Mouse (Mus musculus) urinary bladder, postnatal 0 days (tissue): Measurements from ENCODE around the gene Olfr710. TPM values are rescaled to one million over a fixed set of nuclear protein-coding genes. Genes with fewer than 3 reads are reported as not detected.

Experiments
- polyA plus RNA-seq: library from polyadenylated mRNA; unstranded; fragments of >200 nt; fragmentation: Nextera tagmentation; extraction: Ambion mirVana; gene quantifications from 2 replicates; pipeline ENCODE4 v1.2.1, GENCODE M21; 2015

The Olfr710 gene
- polyA plus RNA-seq = not detected in 2 replicates

DNA sequence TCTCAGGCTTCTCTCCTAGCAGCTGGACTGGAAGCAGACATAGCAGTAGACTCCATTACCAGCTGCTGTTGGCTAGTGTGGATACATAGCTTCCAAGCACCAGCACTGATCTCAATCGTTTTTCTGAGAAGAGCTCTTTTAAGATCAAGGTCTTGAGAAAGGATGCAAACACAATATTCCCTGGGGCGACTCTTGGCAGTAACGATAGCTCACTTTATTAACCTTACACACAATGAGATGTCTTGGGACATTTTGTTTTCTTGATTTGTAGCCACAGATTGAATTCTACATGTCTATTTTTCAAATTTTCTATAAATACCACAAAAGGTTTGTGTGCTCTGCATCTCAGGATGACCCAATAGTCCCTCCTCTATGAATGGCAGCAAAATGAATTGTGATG, at the start of gene Olfr710:
Olfr710 (minus strand) TSS at position 101 of the 400 bp plus-strand sequence.

DNA sequence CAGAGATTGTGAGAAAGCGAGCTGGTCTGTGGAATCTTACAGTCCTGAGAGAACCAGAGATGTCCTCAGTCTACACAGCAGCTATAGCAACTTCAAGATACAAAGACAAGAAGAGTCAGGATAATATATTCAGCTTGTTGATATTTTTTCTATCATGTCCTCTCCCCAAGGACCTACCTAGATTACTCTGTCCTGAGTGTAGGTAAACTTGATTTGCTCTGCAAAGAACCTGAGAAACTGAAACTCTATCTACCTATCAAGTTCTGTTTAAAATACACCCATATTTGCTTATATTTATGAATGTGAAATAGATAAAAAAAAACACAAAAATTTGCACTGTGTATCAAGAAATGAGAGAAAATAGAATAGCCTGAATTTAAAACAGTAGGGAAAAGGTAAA, 27.2 kb upstream of the Olfr710 start, which contains the start of gene Olfr711:
Olfr711 (minus strand) TSS at position 101 of the 400 bp plus-strand sequence.

DNA sequence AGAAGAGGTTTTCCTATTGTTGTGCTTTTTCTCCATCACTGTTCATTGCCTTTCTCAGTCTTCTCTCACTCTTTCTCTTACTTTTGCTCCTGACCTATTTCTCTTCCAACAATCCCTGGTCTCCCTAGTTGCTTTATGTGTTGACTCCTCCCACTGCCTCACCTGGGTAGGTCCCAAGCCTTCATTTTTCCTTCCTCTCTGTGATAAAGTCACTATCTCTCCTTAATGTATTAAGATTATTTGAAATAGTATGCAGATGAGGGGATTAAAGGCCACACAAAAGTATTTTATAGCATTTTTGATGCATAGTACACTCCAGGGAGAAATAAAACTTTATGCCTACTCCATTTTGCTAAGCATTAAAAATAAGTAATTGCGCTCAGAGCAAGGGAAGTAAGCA, 15.7 kb upstream of the Olfr710 start, which contains the start of gene Olfr6:
Olfr6 (minus strand) TSS at position 101 of the 400 bp plus-strand sequence.

DNA sequence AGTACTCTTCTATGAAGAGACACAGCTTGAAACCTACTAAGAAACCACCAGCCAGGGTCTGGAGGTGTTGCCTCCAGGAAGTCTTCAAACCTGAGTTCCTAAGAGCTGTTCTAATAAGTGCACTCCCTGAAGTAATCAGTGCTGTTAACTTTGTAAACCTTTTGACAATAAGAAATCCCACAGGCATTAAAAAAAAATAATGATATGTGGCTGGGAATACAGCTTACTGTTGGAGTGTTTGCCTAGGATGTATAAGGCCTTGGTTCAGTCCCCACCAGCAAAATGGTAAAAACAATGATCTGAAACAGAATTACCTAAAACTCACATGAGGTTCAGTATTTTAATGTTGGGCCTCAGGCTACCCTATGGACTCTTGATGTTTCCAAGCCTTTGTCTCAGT, 16.0 kb downstream of the Olfr710 start, which contains the start of gene Olfr709-ps1:
Olfr709-ps1 (minus strand) TSS at position 101 of the 400 bp plus-strand sequence.

DNA sequence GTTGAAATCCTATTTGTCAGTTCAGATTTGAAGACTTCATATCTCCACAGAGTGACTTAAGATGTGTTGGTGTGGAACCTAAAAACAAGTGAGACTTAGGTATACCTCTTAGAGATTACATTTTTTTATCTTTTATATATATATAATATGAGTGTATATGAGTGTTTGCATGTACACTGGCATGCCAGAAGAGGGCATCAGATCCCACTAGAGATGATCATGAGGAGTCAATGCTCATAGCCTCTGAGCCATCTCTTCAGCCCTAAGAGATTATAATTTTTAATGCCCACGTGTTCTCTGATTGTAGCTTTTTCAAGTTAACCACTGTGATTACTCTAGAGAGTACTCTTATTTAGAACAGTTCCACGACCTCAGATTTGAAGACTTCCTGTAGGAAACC, 40.4 kb downstream of the Olfr710 start, which contains the start of gene Olfr1532-ps1:
Olfr1532-ps1 (plus strand) TSS at position 326 of the 400 bp plus-strand sequence.

DNA sequence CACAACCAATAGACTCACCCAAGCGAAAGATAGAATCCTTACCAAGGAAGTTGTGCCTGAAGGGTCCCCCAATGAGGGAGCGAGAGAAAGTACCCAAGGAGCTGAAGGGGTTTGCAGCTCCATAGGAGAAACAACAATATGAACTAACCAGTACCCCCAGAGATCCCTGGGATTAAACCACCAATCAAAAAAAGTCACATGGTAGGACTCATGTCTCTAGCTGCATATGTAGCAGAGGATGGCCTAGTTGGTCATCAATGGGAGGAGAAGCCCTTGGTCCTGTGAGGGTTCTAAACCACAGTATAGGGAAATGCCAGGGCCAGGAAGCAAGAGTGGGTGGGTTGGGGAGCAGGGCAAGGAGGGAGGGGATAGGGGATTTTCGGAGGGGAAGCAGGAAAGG, 47.0 kb downstream of the Olfr710 start, which contains the start of gene Olfr707:
Olfr707 (minus strand) TSS at position 101 of the 400 bp plus-strand sequence.

Other genes starting within 250 kb of the Olfr710 start
- gene Olfr695, start 231.9 kb downstream of the Olfr710 start, polyA plus RNA-seq = not detected in 2 replicates
- not detected in 2 replicates for gene Olfr697, start 205.9 kb downstream of the Olfr710 start, polyA plus RNA-seq
- not detected in 2 replicates for gene Olfr698, start 192.9 kb downstream of the Olfr710 start, polyA plus RNA-seq
- not detected in 2 replicates for gene Olfr699, start 155.1 kb downstream of the Olfr710 start, polyA plus RNA-seq
- not detected in 2 replicates for gene Olfr700, start 139.5 kb downstream of the Olfr710 start, polyA plus RNA-seq
- not detected in 2 replicates for gene Olfr701, start 134.2 kb downstream of the Olfr710 start, polyA plus RNA-seq
- gene Olfr702, start 114.4 kb downstream of the Olfr710 start, polyA plus RNA-seq = not detected in 2 replicates
- not detected in 2 replicates for gene Olfr703, start 105.0 kb downstream of the Olfr710 start, polyA plus RNA-seq
- not detected in 2 replicates for gene Olfr704, start 85.1 kb downstream of the Olfr710 start, polyA plus RNA-seq
- not detected in 2 replicates for gene Olfr705, start 71.4 kb downstream of the Olfr710 start, polyA plus RNA-seq
- gene Olfr706, start 60.1 kb downstream of the Olfr710 start, polyA plus RNA-seq = not detected in 2 replicates
- gene Olfr707, start 47.1 kb downstream of the Olfr710 start, polyA plus RNA-seq = not detected in 2 replicates
- not detected in 2 replicates for gene Olfr1532-ps1, start 40.3 kb downstream of the Olfr710 start, polyA plus RNA-seq
- gene Olfr709-ps1, start 16.1 kb downstream of the Olfr710 start, polyA plus RNA-seq = not detected in 2 replicates
- gene Olfr6, start 15.6 kb upstream of the Olfr710 start, polyA plus RNA-seq = not detected in 2 replicates
- gene Olfr711, start 27.1 kb upstream of the Olfr710 start, polyA plus RNA-seq = not detected in 2 replicates
- not detected in 2 replicates for gene Olfr2, start 57.8 kb upstream of the Olfr710 start, polyA plus RNA-seq
- not detected in 2 replicates for gene Olfr713, start 82.9 kb upstream of the Olfr710 start, polyA plus RNA-seq
- not detected in 2 replicates for gene Olfr714, start 122.7 kb upstream of the Olfr710 start, polyA plus RNA-seq
- not detected in 2 replicates for gene Olfr17, start 144.9 kb upstream of the Olfr710 start, polyA plus RNA-seq
- gene Olfr715b, start 162.1 kb upstream of the Olfr710 start, polyA plus RNA-seq = not detected in 2 replicates
- not detected in 2 replicates for gene Olfr715, start 182.8 kb upstream of the Olfr710 start, polyA plus RNA-seq
- gene Olfr716, start 190.0 kb upstream of the Olfr710 start, polyA plus RNA-seq = not detected in 2 replicates
- gene Nlrp14, start 218.7 kb upstream of the Olfr710 start, polyA plus RNA-seq = not detected in 2 replicates